Mouse (Mus musculus): ENCODE measurements at regions not wholly inside any gene's neighbourhood (a gene's known extent, or its start where the extent isn't known, plus 50 kb on each side); places are given as distances from the start of the nearest gene placed in this dataset.

GRCm38 (mm10) chr3:143866521-143866920 lies 338.5 kb downstream of the Lmo4 start:
- no peaks in the 10 kb centered on the region for H3K36me3 ChIP-seq (ENCODE audit: control insufficient read depth, insufficient read depth, low read length)
- H3K4me2 ChIP-seq (ENCODE audit: low read depth, low read length), result no peak overlapping the region
- H3K4me3 ChIP-seq (ENCODE audit: low read depth, low read length), result no peak overlapping the region
- H3K27ac ChIP-seq (replicated peaks; ENCODE audit: low read depth, low read length), result no peak overlapping the region
- DNase-seq (ENCODE audit: low spot score) (no peak), ATAC-seq (ENCODE audit: low read depth) (no peak)
- 71% methylated on average over 4 of the region's 4 CpGs for WGBS
- no peaks in the 10 kb centered on the region for H3K27me3 ChIP-seq (replicated peaks; ENCODE audit: control insufficient read depth, insufficient read depth, low read length)
- no peaks in the 10 kb centered on the region for H3K9me3 ChIP-seq (ENCODE audit: control insufficient read depth, low read length)
- H3K4me1 ChIP-seq (ENCODE audit: control insufficient read depth, insufficient read depth, low read length), result 0 out of 2 replicates have a peak, but pooled peaks cover 5% of the 10 kb centered on the region
- H3K9ac ChIP-seq (ENCODE audit: low read depth, low read length), result no peak overlapping the region

GRCm38 (mm10) chr3:143865626-143866025 lies 339.4 kb downstream of the Lmo4 start:
- Histone ChIP-seq H3K4me2 (ENCODE audit: low read depth, low read length) (no peak overlapping the region), H3K9me3 (ENCODE audit: control insufficient read depth, low read length) (no peaks in the 10 kb centered on the region), H3K27ac (replicated peaks; ENCODE audit: low read depth, low read length) (no peak overlapping the region), H3K9ac (ENCODE audit: low read depth, low read length) (no peak overlapping the region), H3K36me3 (ENCODE audit: control insufficient read depth, insufficient read depth, low read length) (no peaks in the 10 kb centered on the region), H3K4me3 (ENCODE audit: low read depth, low read length) (no peak overlapping the region), H3K4me1 (ENCODE audit: control insufficient read depth, insufficient read depth, low read length) (0 out of 2 replicates have a peak, but pooled peaks cover 5% of the 10 kb centered on the region), H3K27me3 (replicated peaks; ENCODE audit: control insufficient read depth, insufficient read depth, low read length) (no peaks in the 10 kb centered on the region)
- 78% methylated on average over 7 of the region's 7 CpGs for WGBS
- ATAC-seq (ENCODE audit: low read depth) (no peak), DNase-seq (ENCODE audit: low spot score) (no peak)

GRCm38 (mm10) chr3:143864490-143864889 lies 340.5 kb downstream of the Lmo4 start:
- no peak overlapping the region; the same call in 1 of the 2 replicates for H3K4me2 ChIP-seq (ENCODE audit: low read depth, low read length)

GRCm38 (mm10) chr3:143862531-143862930 lies 342.5 kb downstream of the Lmo4 start:
- no peak overlapping the region for H3K27ac ChIP-seq (replicated peaks; ENCODE audit: low read depth, low read length)
- H3K4me3 ChIP-seq (ENCODE audit: low read depth, low read length), result no peak overlapping the region
- ATAC-seq (ENCODE audit: low read depth) (no peak), DNase-seq (ENCODE audit: low spot score) (no peak)
- H3K4me1 ChIP-seq (ENCODE audit: control insufficient read depth, insufficient read depth, low read length), result 0 out of 2 replicates have a peak, but pooled peaks cover 5% of the 10 kb centered on the region
- no peak overlapping the region for H3K4me2 ChIP-seq (ENCODE audit: low read depth, low read length)
- 80% methylated on average over 11 of the region's 11 CpGs for WGBS
- no peaks in the 10 kb centered on the region for H3K27me3 ChIP-seq (replicated peaks; ENCODE audit: control insufficient read depth, insufficient read depth, low read length)
- no peaks in the 10 kb centered on the region for H3K9me3 ChIP-seq (ENCODE audit: control insufficient read depth, low read length)
- H3K9ac ChIP-seq (ENCODE audit: low read depth, low read length), result no peak overlapping the region
- H3K36me3 ChIP-seq (ENCODE audit: control insufficient read depth, insufficient read depth, low read length), result no peaks in the 10 kb centered on the region

More at GRCm38 (mm10) chr3:143864490-143864889, 340.5 kb downstream of the Lmo4 start:
- DNase-seq (ENCODE audit: low spot score) (peak; percentile 55), ATAC-seq (ENCODE audit: low read depth) (no peak)
- Histone ChIP-seq H3K36me3 (ENCODE audit: control insufficient read depth, insufficient read depth, low read length) (no peaks in the 10 kb centered on the region), H3K4me3 (ENCODE audit: low read depth, low read length) (no peak overlapping the region), H3K27me3 (replicated peaks; ENCODE audit: control insufficient read depth, insufficient read depth, low read length) (no peaks in the 10 kb centered on the region), H3K9ac (ENCODE audit: low read depth, low read length) (no peak overlapping the region), H3K4me1 (ENCODE audit: control insufficient read depth, insufficient read depth, low read length) (0 out of 2 replicates have a peak, but pooled peaks cover 5% of the 10 kb centered on the region), H3K9me3 (ENCODE audit: control insufficient read depth, low read length) (no peaks in the 10 kb centered on the region), H3K27ac (replicated peaks; ENCODE audit: low read depth, low read length) (no peak overlapping the region)
- WGBS, result 67% methylated on average over 10 of the region's 10 CpGs

- DNase-seq (ENCODE audit: low spot score) (no peak), ATAC-seq (ENCODE audit: low read depth) (no peak)
- no peak overlapping the region for H3K4me3 ChIP-seq (ENCODE audit: low read depth, low read length)
Observed at GRCm38 (mm10) chr3:143861866-143862265, 343.2 kb downstream of the Lmo4 start.

GRCm38 (mm10) chr3:143835611-143836240 lies 369.3 kb downstream of the Lmo4 start:
- no peaks in the 10 kb centered on the region for H3K36me3 ChIP-seq (ENCODE audit: control insufficient read depth, insufficient read depth, low read length)
- no peaks in the 10 kb centered on the region for H3K27me3 ChIP-seq (replicated peaks; ENCODE audit: control insufficient read depth, insufficient read depth, low read length)
- WGBS, result 84% methylated on average over 7 of the region's 7 CpGs
- H3K9me3 ChIP-seq (ENCODE audit: control insufficient read depth, low read length), result no peaks in the 10 kb centered on the region
- no peak overlapping the region for H3K4me3 ChIP-seq (ENCODE audit: low read depth, low read length)
- no peak overlapping the region for H3K9ac ChIP-seq (ENCODE audit: low read depth, low read length)
- H3K4me1 ChIP-seq (ENCODE audit: control insufficient read depth, insufficient read depth, low read length), result no peaks in the 10 kb centered on the region
- no peak overlapping the region for H3K27ac ChIP-seq (replicated peaks; ENCODE audit: low read depth, low read length)
- H3K4me2 ChIP-seq (ENCODE audit: low read depth, low read length), result no peak overlapping the region
- ATAC-seq (ENCODE audit: low read depth) (no peak), DNase-seq (ENCODE audit: low spot score) (no peak)

More at GRCm38 (mm10) chr3:143861866-143862265, 343.2 kb downstream of the Lmo4 start:
- Histone ChIP-seq H3K36me3 (ENCODE audit: control insufficient read depth, insufficient read depth, low read length) (no peaks in the 10 kb centered on the region), H3K27ac (replicated peaks; ENCODE audit: low read depth, low read length) (no peak overlapping the region), H3K9ac (ENCODE audit: low read depth, low read length) (no peak overlapping the region), H3K4me2 (ENCODE audit: low read depth, low read length) (no peak overlapping the region), H3K4me1 (ENCODE audit: control insufficient read depth, insufficient read depth, low read length) (0 out of 2 replicates have a peak, but pooled peaks cover 5% of the 10 kb centered on the region), H3K9me3 (ENCODE audit: control insufficient read depth, low read length) (no peaks in the 10 kb centered on the region), H3K27me3 (replicated peaks; ENCODE audit: control insufficient read depth, insufficient read depth, low read length) (no peaks in the 10 kb centered on the region)
- WGBS, result 88% methylated on average over 4 of the region's 4 CpGs

GRCm38 (mm10) chr3:143834725-143835124 lies 370.3 kb downstream of the Lmo4 start:
- no peak overlapping the region for H3K4me3 ChIP-seq (ENCODE audit: low read depth, low read length)
- DNase-seq (ENCODE audit: low spot score), result no peak
- no peaks in the 10 kb centered on the region for H3K36me3 ChIP-seq (ENCODE audit: control insufficient read depth, insufficient read depth, low read length)
- no peak overlapping the region for H3K27ac ChIP-seq (replicated peaks; ENCODE audit: low read depth, low read length)
- H3K4me2 ChIP-seq (ENCODE audit: low read depth, low read length), result no peak overlapping the region
- WGBS, result 78% methylated on average over 2 of the region's 2 CpGs
- ATAC-seq (ENCODE audit: low read depth), result no peak
- no peaks in the 10 kb centered on the region for H3K9me3 ChIP-seq (ENCODE audit: control insufficient read depth, low read length)
- no peaks in the 10 kb centered on the region for H3K27me3 ChIP-seq (replicated peaks; ENCODE audit: control insufficient read depth, insufficient read depth, low read length)
- H3K9ac ChIP-seq (ENCODE audit: low read depth, low read length), result no peak overlapping the region
- no peaks in the 10 kb centered on the region for H3K4me1 ChIP-seq (ENCODE audit: control insufficient read depth, insufficient read depth, low read length)

- WGBS, result 65% methylated on average over 1 of the region's 1 CpGs
- no peak overlapping the region for H3K4me2 ChIP-seq (ENCODE audit: low read depth, low read length)
Observed at GRCm38 (mm10) chr3:143823395-143823777, 381.6 kb downstream of the Lmo4 start.

More at GRCm38 (mm10) chr3:143823395-143823777, 381.6 kb downstream of the Lmo4 start:
- Histone ChIP-seq H3K4me3 (ENCODE audit: low read depth, low read length) (no peak overlapping the region), H3K27ac (replicated peaks; ENCODE audit: low read depth, low read length) (no peak overlapping the region), H3K36me3 (ENCODE audit: control insufficient read depth, insufficient read depth, low read length) (no peaks in the 10 kb centered on the region), H3K27me3 (replicated peaks; ENCODE audit: control insufficient read depth, insufficient read depth, low read length) (no peaks in the 10 kb centered on the region), H3K9ac (ENCODE audit: low read depth, low read length) (no peak overlapping the region), H3K4me1 (ENCODE audit: control insufficient read depth, insufficient read depth, low read length) (no peaks in the 10 kb centered on the region), H3K9me3 (ENCODE audit: control insufficient read depth, low read length) (no peaks in the 10 kb centered on the region)
- ATAC-seq (ENCODE audit: low read depth) (no peak), DNase-seq (ENCODE audit: low spot score) (no peak)

Measured in embryonic facial prominence, embryonic 14.5 days (tissue).